Mouse (Mus musculus): ENCODE data around the gene Gm43951.

- TF ChIP-seq CTCF (IDR thresholded peaks at IDR 0.05; ENCODE audit: low read depth, low read length) (no peak), POLR2A (IDR thresholded peaks at IDR 0.05; ENCODE audit: insufficient read depth, low read length) (peak; percentile 77)
Measured at GRCm38 (mm10) chr11:72214591-72215409, 8.2 kb upstream of the Gm43951 start.

Measured in ES-Bruce4 (cell line).